ENCODE assay signal across 8 mouse cellular contexts in genomic region chr13:97138404-97138931, GRCm38 (mm10). TPM values are rescaled to one million over a fixed set of nuclear protein-coding genes. Genes with fewer than 3 reads are reported as not detected.
A peak's percentile ranks its signal among the peaks of the same experiment; 100 is the strongest.
DNase-seq lines count a peak whose midpoint lies in the region; ATAC-seq and TF ChIP-seq lines count a peak whose summit lies in the region.
"Not testable (repeated sequence)": the region's sequence is repeated elsewhere in the genome, so short reads cannot be mapped to it uniquely, and the experiment has no call there.

No protein-coding gene starts in this region.

- TF ChIP-seq POLR2A in cortical plate, adult 2 months (IDR thresholded peaks at IDR 0.05; ENCODE audit: extremely low read depth, insufficient read depth, low read length); small intestine, adult 2 months (IDR thresholded peaks at IDR 0.05; ENCODE audit: low read depth, low read length): not testable (repeated sequence)

- H3K4me3 ChIP-seq in cortical plate, adult 2 months (ENCODE audit: insufficient read depth, low read length): peak overlapping the region; percentile 69
- peak overlapping the region; percentile 74 for H3K4me3 ChIP-seq in forebrain, embryonic 15.5 days
- peak overlapping the region; percentile 88 for H3K4me3 ChIP-seq in hindbrain, embryonic 11.5 days (ENCODE audit: low read depth, low read length)
- peak overlapping the region; percentile 96 for H3K4me3 ChIP-seq in kidney, embryonic 15.5 days (replicated peaks)
- peak overlapping the region; percentile 76 for H3K4me3 ChIP-seq in liver, embryonic 13.5 days (replicated peaks)
- peak overlapping the region; percentile 89 for H3K4me3 ChIP-seq in midbrain, embryonic 12.5 days
- H3K4me3 ChIP-seq in small intestine, adult 2 months (ENCODE audit: low read depth, low read length): peak overlapping the region; percentile 92

- ATAC-seq in forebrain, embryonic 15.5 days (replicated peaks): peak; percentile 15; the same call in 1 of the 2 replicates
- peak; percentile 4; the same call in 1 of the 2 replicates for ATAC-seq in hindbrain, embryonic 11.5 days (ENCODE audit: low FRiP score)
- not testable (repeated sequence) for ATAC-seq in kidney, embryonic 15.5 days (replicated peaks; ENCODE audit: low FRiP score); liver, embryonic 13.5 days (ENCODE audit: low read depth); midbrain, embryonic 12.5 days (ENCODE audit: low FRiP score, low read depth)

- peak; percentile 5 for DNase-seq in CD4-positive, CD25-positive, alpha-beta regulatory T cell, adult 2 months (ENCODE audit: low read depth, low spot score)
- not testable (repeated sequence) for DNase-seq in hindbrain, embryonic 11.5 days (ENCODE audit: low spot score); liver, embryonic 13.5 days

- H3K9me3 ChIP-seq in forebrain, embryonic 15.5 days; hindbrain, embryonic 11.5 days (ENCODE audit: control insufficient read depth, low read length); kidney, embryonic 15.5 days (replicated peaks); liver, embryonic 13.5 days (replicated peaks); midbrain, embryonic 12.5 days: not testable (repeated sequence)

- TF ChIP-seq CTCF in cortical plate, adult 2 months (IDR thresholded peaks at IDR 0.05; ENCODE audit: extremely low read depth, insufficient read depth, low read length); small intestine, adult 2 months (IDR thresholded peaks at IDR 0.05; ENCODE audit: extremely low read depth, insufficient read length, insufficient replicate concordance, low read depth, low read length): not testable (repeated sequence)

- peaks cover 20% of the 10 kb centered on the region for H3K36me3 ChIP-seq in forebrain, embryonic 15.5 days
- H3K36me3 ChIP-seq in hindbrain, embryonic 11.5 days (ENCODE audit: control insufficient read depth, insufficient read depth, low read length): not testable (repeated sequence)
- H3K36me3 ChIP-seq in kidney, embryonic 15.5 days: peaks cover 32% of the 10 kb centered on the region
- peaks cover 33% of the 10 kb centered on the region for H3K36me3 ChIP-seq in liver, embryonic 13.5 days
- peaks cover 32% of the 10 kb centered on the region for H3K36me3 ChIP-seq in midbrain, embryonic 12.5 days
- H3K36me3 ChIP-seq in small intestine, adult 2 months (ENCODE audit: control insufficient read depth, insufficient read depth, low read length): peaks cover 22% of the 10 kb centered on the region

- peak overlapping the region; percentile 84 for H3K9ac ChIP-seq in forebrain, embryonic 15.5 days (replicated peaks)
- peak overlapping the region; percentile 92 for H3K9ac ChIP-seq in hindbrain, embryonic 11.5 days (ENCODE audit: low read depth, low read length)
- H3K9ac ChIP-seq in kidney, embryonic 15.5 days: peak overlapping the region; percentile 85
- H3K9ac ChIP-seq in liver, embryonic 13.5 days: peak overlapping the region; percentile 85
- peak overlapping the region; percentile 89 for H3K9ac ChIP-seq in midbrain, embryonic 12.5 days (replicated peaks)

- 38% methylated on average over 8 of the region's 8 CpGs for WGBS in forebrain, embryonic 15.5 days
- 38% methylated on average over 8 of the region's 8 CpGs for WGBS in hindbrain, embryonic 11.5 days
- WGBS in kidney, embryonic 15.5 days: 29% methylated on average over 8 of the region's 8 CpGs
- WGBS in liver, embryonic 13.5 days (ENCODE audit: insufficient replicate concordance): 18% methylated on average over 8 of the region's 8 CpGs
- WGBS in midbrain, embryonic 12.5 days: 34% methylated on average over 8 of the region's 8 CpGs
- WGBS in small intestine, adult 2 months: 15% methylated on average over 8 of the region's 8 CpGs

- H3K4me1 ChIP-seq in cortical plate, adult 2 months (ENCODE audit: control insufficient read depth, insufficient read depth, low read length); hindbrain, embryonic 11.5 days (replicated peaks; ENCODE audit: control insufficient read depth, insufficient read depth, low read length); kidney, embryonic 15.5 days; midbrain, embryonic 12.5 days; small intestine, adult 2 months (ENCODE audit: control insufficient read depth, insufficient read depth, insufficient read length, low read length): not testable (repeated sequence)
- H3K4me1 ChIP-seq in forebrain, embryonic 15.5 days: peaks cover 14% of the 10 kb centered on the region
- peaks cover 16% of the 10 kb centered on the region for H3K4me1 ChIP-seq in liver, embryonic 13.5 days (replicated peaks)

- H3K27ac ChIP-seq in cortical plate, adult 2 months (ENCODE audit: insufficient read depth, low read length): not testable (repeated sequence)
- peak overlapping the region; percentile 92 for H3K27ac ChIP-seq in forebrain, embryonic 15.5 days (replicated peaks)
- H3K27ac ChIP-seq in hindbrain, embryonic 11.5 days (ENCODE audit: low read depth, low read length): peak overlapping the region; percentile 80; the same call in 1 of the 2 replicates
- 0 out of 2 replicates have a peak overlapping the region, but pooled peaks have one; percentile 89 for H3K27ac ChIP-seq in kidney, embryonic 15.5 days
- peak overlapping the region; percentile 83 for H3K27ac ChIP-seq in liver, embryonic 13.5 days
- H3K27ac ChIP-seq in midbrain, embryonic 12.5 days (replicated peaks): peak overlapping the region; percentile 87; the same call in 1 of the 2 replicates
- peak overlapping the region; percentile 79 for H3K27ac ChIP-seq in small intestine, adult 2 months (ENCODE audit: insufficient read depth, low read depth, low read length)

- H3K27me3 ChIP-seq in forebrain, embryonic 15.5 days; hindbrain, embryonic 11.5 days (ENCODE audit: control insufficient read depth, insufficient read depth, low read length); kidney, embryonic 15.5 days; liver, embryonic 13.5 days; midbrain, embryonic 12.5 days; small intestine, adult 2 months (ENCODE audit: control insufficient read depth, insufficient read depth, low read length): not testable (repeated sequence)

- peak overlapping the region; percentile 50 for H3K4me2 ChIP-seq in forebrain, embryonic 15.5 days (replicated peaks)
- H3K4me2 ChIP-seq in hindbrain, embryonic 11.5 days (replicated peaks; ENCODE audit: low read depth, low read length): peak overlapping the region; percentile 52
- peak overlapping the region; percentile 70 for H3K4me2 ChIP-seq in kidney, embryonic 15.5 days
- H3K4me2 ChIP-seq in liver, embryonic 13.5 days: peak overlapping the region; percentile 68
- peak overlapping the region; percentile 75 for H3K4me2 ChIP-seq in midbrain, embryonic 12.5 days (replicated peaks)

RNA-seq across cellular contexts. Expression of gene Gfm2, which starts 0.7 kb away (rescaled TPM):
- polyA plus RNA-seq in cortical plate, adult 2 months (2012; rRNA removed): 33.2 and 37.3 TPM in 2 replicates
- polyA plus RNA-seq in forebrain, embryonic 15.5 days (2015; fragmentation: Nextera tagmentation; extraction: Ambion mirVana): 32.0 and 34.8 TPM in 2 replicates
- polyA plus RNA-seq in hindbrain, embryonic 11.5 days (2014; fragmentation: Nextera tagmentation; extraction: Ambion mirVana): 35.2 and 39.1 TPM in 2 replicates
- 32.9 and 33.7 TPM in 2 replicates for polyA plus RNA-seq in kidney, embryonic 15.5 days (2015; fragmentation: Nextera tagmentation; extraction: Ambion mirVana)
- polyA plus RNA-seq in liver, embryonic 13.5 days (2015; fragmentation: Nextera tagmentation; extraction: Ambion mirVana): 21.4 and 24.6 TPM in 2 replicates
- polyA plus RNA-seq in midbrain, embryonic 12.5 days (2016; fragmentation: Nextera tagmentation; extraction: Ambion mirVana): 35.7 and 39.2 TPM in 2 replicates
- 9.0 and 14.7 TPM in 2 replicates for polyA plus RNA-seq in small intestine, adult 2 months (2012; rRNA removed)

RNA-seq across cellular contexts. Expression of gene Nsa2, which starts 0.7 kb away (rescaled TPM):
- polyA plus RNA-seq in cortical plate, adult 2 months (2012; rRNA removed): 44.3 and 55.4 TPM in 2 replicates
- 41.8 and 42.4 TPM in 2 replicates for polyA plus RNA-seq in forebrain, embryonic 15.5 days (2015; fragmentation: Nextera tagmentation; extraction: Ambion mirVana)
- polyA plus RNA-seq in hindbrain, embryonic 11.5 days (2014; fragmentation: Nextera tagmentation; extraction: Ambion mirVana): 67.1 and 71.0 TPM in 2 replicates
- 54.5 and 57.0 TPM in 2 replicates for polyA plus RNA-seq in kidney, embryonic 15.5 days (2015; fragmentation: Nextera tagmentation; extraction: Ambion mirVana)
- polyA plus RNA-seq in liver, embryonic 13.5 days (2015; fragmentation: Nextera tagmentation; extraction: Ambion mirVana): 38.2 and 43.6 TPM in 2 replicates
- polyA plus RNA-seq in midbrain, embryonic 12.5 days (2016; fragmentation: Nextera tagmentation; extraction: Ambion mirVana): 48.9 and 60.9 TPM in 2 replicates
- 5.8 and 8.7 TPM in 2 replicates for polyA plus RNA-seq in small intestine, adult 2 months (2012; rRNA removed)

RNA-seq across cellular contexts. Expression of gene Gm6169, which starts 39.4 kb away (rescaled TPM):
- polyA plus RNA-seq in cortical plate, adult 2 months (2012; rRNA removed): 0.56 and 0.59 TPM in 2 replicates
- 0.92 and 1.5 TPM in 2 replicates for polyA plus RNA-seq in forebrain, embryonic 15.5 days (2015; fragmentation: Nextera tagmentation; extraction: Ambion mirVana)
- polyA plus RNA-seq in hindbrain, embryonic 11.5 days (2014; fragmentation: Nextera tagmentation; extraction: Ambion mirVana): 0.64 and 1.6 TPM in 2 replicates
- 2.7 and 3.8 TPM in 2 replicates for polyA plus RNA-seq in kidney, embryonic 15.5 days (2015; fragmentation: Nextera tagmentation; extraction: Ambion mirVana)
- polyA plus RNA-seq in liver, embryonic 13.5 days (2015; fragmentation: Nextera tagmentation; extraction: Ambion mirVana): 0.79 and 0.97 TPM in 2 replicates
- polyA plus RNA-seq in midbrain, embryonic 12.5 days (2016; fragmentation: Nextera tagmentation; extraction: Ambion mirVana): 0.24 and 0.85 TPM in 2 replicates
- 1.5 and 1.7 TPM in 2 replicates for polyA plus RNA-seq in small intestine, adult 2 months (2012; rRNA removed)

RNA-seq across cellular contexts. Expression of gene Hexb, which starts 59.7 kb away (rescaled TPM):
- 160 and 173 TPM in 2 replicates for polyA plus RNA-seq in cortical plate, adult 2 months (2012; rRNA removed)
- polyA plus RNA-seq in forebrain, embryonic 15.5 days (2015; fragmentation: Nextera tagmentation; extraction: Ambion mirVana): 27.5 and 34.8 TPM in 2 replicates
- polyA plus RNA-seq in hindbrain, embryonic 11.5 days (2014; fragmentation: Nextera tagmentation; extraction: Ambion mirVana): 26.6 and 28.7 TPM in 2 replicates
- polyA plus RNA-seq in kidney, embryonic 15.5 days (2015; fragmentation: Nextera tagmentation; extraction: Ambion mirVana): 34.6 and 36.7 TPM in 2 replicates
- 16.0 and 20.4 TPM in 2 replicates for polyA plus RNA-seq in liver, embryonic 13.5 days (2015; fragmentation: Nextera tagmentation; extraction: Ambion mirVana)
- polyA plus RNA-seq in midbrain, embryonic 12.5 days (2016; fragmentation: Nextera tagmentation; extraction: Ambion mirVana): 23.8 and 24.2 TPM in 2 replicates
- 82.6 and 294 TPM in 2 replicates for polyA plus RNA-seq in small intestine, adult 2 months (2012; rRNA removed)
